Mouse (Mus musculus) bone marrow, adult 2 months (tissue): ENCODE measurements at regions not wholly inside any gene's neighbourhood (a gene's known extent, or its start where the extent isn't known, plus 50 kb on each side); places are given as distances from the start of the nearest gene placed in this dataset.
"Not testable (repeated sequence)": the region's sequence is repeated elsewhere in the genome, so short reads cannot be mapped to it uniquely, and the experiment has no call there.

Experiments used
- H3K27ac ChIP-seq: fragments of 200-500 bp; 2 replicates; pipeline ENCODE4 v1.5.1; 2012; ENCODE audit warnings: low read depth, mild to moderate bottlenecking, control low read depth, inconsistent platforms, low read length; ENCODE audit not compliant: control insufficient read depth, poor library complexity, insufficient read depth
- H3K4me1 ChIP-seq: fragments of 200-500 bp; 2 replicates; pipeline ENCODE4 v1.6.1; 2011; ENCODE audit warnings: low read length; ENCODE audit not compliant: control insufficient read depth, insufficient read depth
- H3K4me3 ChIP-seq: fragments of 200-500 bp; replicated peaks from 2 replicates; pipeline ENCODE3; 2011; ENCODE audit warnings: mild to moderate bottlenecking, low read depth, low read length, control low read depth; ENCODE audit not compliant: control insufficient read depth
- CTCF ChIP-seq: fragments of 200-500 bp; IDR thresholded peaks from 2 replicates; pipeline ENCODE4 v1.5.1; 2011; ENCODE audit warnings: low read length, control low read depth; ENCODE audit not compliant: control insufficient read depth, insufficient read depth
- POLR2A ChIP-seq: fragments of 200-500 bp; IDR thresholded peaks from 2 replicates; pipeline ENCODE4 v1.6.1; 2011; ENCODE audit warnings: low read depth, mild to moderate bottlenecking, control low read depth, low read length, borderline replicate concordance; ENCODE audit not compliant: control insufficient read depth
- WGBS: fragments of 180-500 bp; shearing (Covaris S2); methylation state at CpG from one replicate; pipeline ENCODE4 v1.1.7; 2018; 5-methylcytosine and 5-hydroxymethylcytosine counted together

- 31% methylated on average over 4 of the region's 4 CpGs for WGBS
- no peak overlapping the region for H3K27ac ChIP-seq
- H3K4me3 ChIP-seq, result no peak overlapping the region
- H3K4me1 ChIP-seq, result no peaks in the 10 kb centered on the region
- TF ChIP-seq POLR2A (no peak), CTCF (no peak)
Observed at GRCm38 (mm10) chr15:32042173-32042572, 134.9 kb upstream of the Tas2r119 start.

GRCm38 (mm10) chr15:32042589-32042988 lies 134.5 kb upstream of the Tas2r119 start:
- Histone ChIP-seq H3K4me3 (no peak overlapping the region), H3K27ac (no peak overlapping the region), H3K4me1 (no peaks in the 10 kb centered on the region)
- WGBS, result 51% methylated on average over 1 of the region's 1 CpGs
- no peak for TF ChIP-seq POLR2A
- TF ChIP-seq CTCF, result no peak

GRCm38 (mm10) chr15:32043207-32043606 lies 133.9 kb upstream of the Tas2r119 start:
- H3K27ac ChIP-seq, result no peak overlapping the region
- no peak overlapping the region for H3K4me3 ChIP-seq
- TF ChIP-seq POLR2A, result no peak
- TF ChIP-seq CTCF, result no peak
- H3K4me1 ChIP-seq, result no peaks in the 10 kb centered on the region

- 76% methylated on average over 1 of the region's 1 CpGs for WGBS
- not testable (repeated sequence) for H3K27ac ChIP-seq, H3K4me3 ChIP-seq, H3K4me1 ChIP-seq
Observed at GRCm38 (mm10) chr15:32043670-32044069, 133.4 kb upstream of the Tas2r119 start.

GRCm38 (mm10) chr15:32048836-32049235 lies 128.3 kb upstream of the Tas2r119 start:
- TF ChIP-seq CTCF (no peak), POLR2A (no peak)
- no peak overlapping the region for H3K4me3 ChIP-seq
- 25% methylated on average over 5 of the region's 5 CpGs for WGBS
- no peaks in the 10 kb centered on the region for H3K4me1 ChIP-seq
- no peak overlapping the region for H3K27ac ChIP-seq

- Histone ChIP-seq H3K4me3 (no peak overlapping the region), H3K27ac (no peak overlapping the region), H3K4me1 (no peaks in the 10 kb centered on the region)
- 63% methylated on average over 4 of the region's 4 CpGs for WGBS
- TF ChIP-seq POLR2A (no peak), CTCF (no peak)
Observed at GRCm38 (mm10) chr15:32061573-32061972, 115.5 kb upstream of the Tas2r119 start.

GRCm38 (mm10) chr15:32082109-32082508 lies 95.0 kb upstream of the Tas2r119 start:
- TF ChIP-seq CTCF (no peak), POLR2A (no peak)
- H3K4me1 ChIP-seq, result no peaks in the 10 kb centered on the region
- no peak overlapping the region for H3K27ac ChIP-seq
- no peak overlapping the region for H3K4me3 ChIP-seq
- 65% methylated on average over 4 of the region's 4 CpGs for WGBS

- H3K4me3 ChIP-seq, result no peak overlapping the region
- H3K4me1 ChIP-seq, result no peaks in the 10 kb centered on the region
- TF ChIP-seq CTCF, result no peak
- TF ChIP-seq POLR2A, result no peak
- no peak overlapping the region for H3K27ac ChIP-seq
- 85% methylated on average over 11 of the region's 11 CpGs for WGBS
Observed at GRCm38 (mm10) chr15:32093889-32094288, 83.2 kb upstream of the Tas2r119 start.

- H3K4me3 ChIP-seq, result no peak overlapping the region
- TF ChIP-seq POLR2A (no peak), CTCF (no peak)
Observed at GRCm38 (mm10) chr15:32095554-32095953, 81.5 kb upstream of the Tas2r119 start.

GRCm38 (mm10) chr15:32110659-32111058 lies 66.4 kb upstream of the Tas2r119 start:
- Histone ChIP-seq H3K27ac (no peak overlapping the region), H3K4me1 (no peaks in the 10 kb centered on the region), H3K4me3 (no peak overlapping the region)
- no peak for TF ChIP-seq POLR2A
- no peak for TF ChIP-seq CTCF
- 85% methylated on average over 2 of the region's 2 CpGs for WGBS

More at GRCm38 (mm10) chr15:32095554-32095953, 81.5 kb upstream of the Tas2r119 start:
- WGBS, result 68% methylated on average over 1 of the region's 1 CpGs
- no peak overlapping the region for H3K27ac ChIP-seq
- H3K4me1 ChIP-seq, result no peaks in the 10 kb centered on the region
